Mouse (Mus musculus) embryonic facial prominence, embryonic 11.5 days (tissue): ENCODE measurements around the gene Khdrbs1. TPM values are rescaled to one million over a fixed set of nuclear protein-coding genes. Genes with fewer than 3 reads are reported as not detected.
"Not testable (repeated sequence)": the region's sequence is repeated elsewhere in the genome, so short reads cannot be mapped to it uniquely, and the experiment has no call there.

ENCODE experiments used
- ATAC-seq: fragments of 200-750 bp; cut with Nextera tagmentation; replicated peaks from 2 replicates; pipeline ENCODE4 v1.8.0; 2017; ENCODE audit warnings: low read depth; ENCODE audit not compliant: insufficient number of reproducible peaks, low FRiP score, low TSS enrichment
- DNase-seq: peaks from one replicate; pipeline ENCODE4 v3.0.0-alpha.2; 2015; ENCODE audit warnings: low spot score
- H3K27ac ChIP-seq: fragments of 300-500 bp; sonication (generic); replicated peaks from 2 replicates; pipeline ENCODE4 v1.5.1; 2014; ENCODE audit warnings: mild to moderate bottlenecking, low read depth, low read length, control low read depth
- H3K27me3 ChIP-seq: fragments of 300-500 bp; sonication (generic); 2 replicates; pipeline ENCODE4 v1.6.1; 2014; ENCODE audit warnings: mild to moderate bottlenecking, low read length, moderate library complexity, mixed read lengths; ENCODE audit not compliant: control insufficient read depth, insufficient read depth
- H3K36me3 ChIP-seq: fragments of 300-500 bp; sonication (generic); replicated peaks from 2 replicates; pipeline ENCODE4 v1.6.1; 2014; ENCODE audit warnings: low read depth, mild to moderate bottlenecking, low read length, moderate library complexity, mixed read lengths; ENCODE audit not compliant: control insufficient read depth, insufficient read depth
- H3K4me1 ChIP-seq: fragments of 300-500 bp; sonication (generic); 2 replicates; pipeline ENCODE4 v1.6.1; 2014; ENCODE audit warnings: low read length, mixed read lengths; ENCODE audit not compliant: control insufficient read depth, insufficient read depth
- H3K4me2 ChIP-seq: fragments of 300-500 bp; sonication (generic); 2 replicates; pipeline ENCODE4 v1.6.1; 2014; ENCODE audit warnings: low read depth, mild to moderate bottlenecking, control low read depth, low read length, moderate library complexity
- H3K4me3 ChIP-seq: fragments of 300-500 bp; sonication (generic); 2 replicates; pipeline ENCODE4 v1.5.1; 2014; ENCODE audit warnings: low read depth, low read length, control low read depth
- H3K9ac ChIP-seq: fragments of 300-500 bp; sonication (generic); replicated peaks from 2 replicates; pipeline ENCODE4 v1.6.1; 2014; ENCODE audit warnings: mild to moderate bottlenecking, control low read depth, low read length
- H3K9me3 ChIP-seq: fragments of 300-500 bp; sonication (generic); replicated peaks from 2 replicates; pipeline ENCODE4 v1.6.1; 2016; ENCODE audit warnings: mild to moderate bottlenecking, low read length, inconsistent platforms, mixed read lengths; ENCODE audit not compliant: control insufficient read depth
- whole genome bisulfite sequencing: fragments of 180-500 bp; shearing (Covaris S2); extraction: QIAGEN DNeasy Blood & Tissue Kit; methylation state at CpG from one replicate; pipeline ENCODE4 v1.1.7; 2014; 5-methylcytosine and 5-hydroxymethylcytosine counted together
- polyA plus RNA-seq: library from polyadenylated mRNA; unstranded; fragments of >200 nt; fragmentation: Nextera tagmentation; extraction: Ambion mirVana; gene quantifications from 2 replicates; pipeline ENCODE4 v1.2.1, GENCODE M21; 2014

Khdrbs1 gene
- polyA plus RNA-seq, 1 experiment from 2014 or later = 193 TPM

DNA sequence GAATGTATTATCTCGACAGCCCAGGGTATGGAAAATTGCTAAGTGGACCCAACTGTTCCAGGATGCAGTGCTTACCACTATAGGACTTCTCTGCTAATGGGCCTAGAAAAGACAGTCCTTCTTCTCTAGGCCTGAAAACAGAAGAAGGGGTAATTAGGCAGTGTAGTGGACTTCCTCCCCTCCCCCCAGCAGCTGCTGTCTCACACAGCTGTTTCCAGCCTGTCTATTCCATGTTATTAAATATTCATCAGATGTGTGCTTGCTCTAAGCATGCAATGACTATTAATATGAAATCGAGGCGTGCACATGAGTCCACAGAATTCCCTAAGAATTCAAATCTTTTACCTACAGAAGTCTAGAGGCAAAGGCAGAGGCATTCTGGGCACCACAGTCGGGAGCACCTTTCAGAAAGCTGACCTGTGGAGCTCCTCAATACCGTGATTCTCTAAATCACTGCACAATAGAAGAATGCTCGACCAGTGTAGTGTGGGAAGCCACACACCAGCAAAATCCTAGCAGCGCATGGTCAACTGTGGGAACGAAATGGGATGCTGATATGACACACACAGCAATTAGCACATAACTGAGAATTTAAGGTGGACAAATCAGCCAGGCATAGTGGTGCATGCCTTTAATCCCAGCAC lies 32.5 kb downstream of the Khdrbs1 start:
- no peak overlapping the region for H3K4me3 ChIP-seq
- peaks cover 20% of the 10 kb centered on the region for H3K36me3 ChIP-seq
- DNase-seq (no peak), ATAC-seq (0 out of 2 replicates have a peak, but pooled peaks have one; percentile 30)
- no peak overlapping the region for H3K27ac ChIP-seq
- no peak overlapping the region for H3K4me2 ChIP-seq
- H3K4me1 ChIP-seq = no peaks in the 10 kb centered on the region
- no peak overlapping the region for H3K9ac ChIP-seq
- H3K27me3 ChIP-seq = no peaks in the 10 kb centered on the region
- H3K9me3 ChIP-seq = no peaks in the 10 kb centered on the region
- WGBS = 87% methylated on average over 8 of the region's 8 CpGs

DNA sequence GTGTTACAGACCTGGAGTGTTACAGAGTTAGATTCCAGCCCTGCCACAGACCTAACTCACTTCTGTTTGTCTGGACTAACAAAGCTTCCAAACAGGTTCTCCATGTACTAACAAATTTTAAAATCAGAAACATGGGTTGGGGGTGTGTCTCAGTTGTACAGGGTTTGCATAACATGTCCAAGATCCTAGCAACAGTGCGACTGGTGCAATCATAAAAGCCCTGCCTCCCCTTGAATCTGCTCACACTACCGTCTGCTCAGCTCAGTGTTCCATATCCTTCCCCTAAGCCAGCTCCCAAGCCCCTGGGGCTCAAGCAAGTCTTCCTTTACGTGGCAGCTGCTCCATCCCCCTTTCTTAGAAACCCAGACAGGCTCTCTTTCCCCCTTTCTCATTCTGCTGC lies 35.4 kb downstream of the Khdrbs1 start:
- H3K36me3 ChIP-seq = peaks cover 9% of the 10 kb centered on the region
- H3K4me1 ChIP-seq = no peaks in the 10 kb centered on the region; the same call in 1 of the 2 replicates
- DNase-seq (no peak), ATAC-seq (no peak)
- no peaks in the 10 kb centered on the region for H3K27me3 ChIP-seq
- no peak overlapping the region for H3K4me3 ChIP-seq
- H3K27ac ChIP-seq = no peak overlapping the region
- WGBS = 82% methylated on average over 3 of the region's 3 CpGs
- H3K9ac ChIP-seq = no peak overlapping the region
- no peak overlapping the region for H3K4me2 ChIP-seq
- H3K9me3 ChIP-seq = no peaks in the 10 kb centered on the region

DNA sequence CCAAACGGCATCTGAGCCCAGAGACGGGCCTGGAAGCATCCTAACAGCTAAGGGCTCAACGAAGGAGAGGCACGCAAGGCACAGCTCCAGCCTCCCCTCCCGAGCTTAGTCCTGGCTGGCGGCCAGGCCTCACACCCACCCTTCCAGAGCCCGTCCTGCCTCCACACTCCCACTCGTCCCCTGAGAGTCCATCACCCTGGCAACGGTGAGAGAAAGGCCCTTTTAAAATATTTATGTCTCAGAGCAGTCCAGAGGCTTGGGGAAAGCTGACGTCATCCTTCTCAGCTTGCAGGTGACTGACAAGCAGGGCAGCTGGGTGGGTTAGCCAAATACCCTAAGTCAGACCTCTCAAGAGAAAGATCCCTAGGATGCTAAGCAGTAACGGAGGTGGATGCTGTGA lies 39.6 kb downstream of the Khdrbs1 start:
- no peaks in the 10 kb centered on the region; the same call in none of the 2 replicates for H3K36me3 ChIP-seq
- H3K4me1 ChIP-seq = no peaks in the 10 kb centered on the region; the same call in 1 of the 2 replicates
- DNase-seq = peak; percentile 79
- H3K4me2 ChIP-seq = no peak overlapping the region
- WGBS = 44% methylated on average over 11 of the region's 11 CpGs
- no peaks in the 10 kb centered on the region for H3K27me3 ChIP-seq
- no peaks in the 10 kb centered on the region for H3K9me3 ChIP-seq
- no peak overlapping the region for H3K4me3 ChIP-seq
- H3K9ac ChIP-seq = peak overlapping the region; percentile 22; the same call in 1 of the 2 replicates
- H3K27ac ChIP-seq = peak overlapping the region; percentile 62; the same call in 1 of the 2 replicates
- peak; percentile 87 for ATAC-seq

DNA sequence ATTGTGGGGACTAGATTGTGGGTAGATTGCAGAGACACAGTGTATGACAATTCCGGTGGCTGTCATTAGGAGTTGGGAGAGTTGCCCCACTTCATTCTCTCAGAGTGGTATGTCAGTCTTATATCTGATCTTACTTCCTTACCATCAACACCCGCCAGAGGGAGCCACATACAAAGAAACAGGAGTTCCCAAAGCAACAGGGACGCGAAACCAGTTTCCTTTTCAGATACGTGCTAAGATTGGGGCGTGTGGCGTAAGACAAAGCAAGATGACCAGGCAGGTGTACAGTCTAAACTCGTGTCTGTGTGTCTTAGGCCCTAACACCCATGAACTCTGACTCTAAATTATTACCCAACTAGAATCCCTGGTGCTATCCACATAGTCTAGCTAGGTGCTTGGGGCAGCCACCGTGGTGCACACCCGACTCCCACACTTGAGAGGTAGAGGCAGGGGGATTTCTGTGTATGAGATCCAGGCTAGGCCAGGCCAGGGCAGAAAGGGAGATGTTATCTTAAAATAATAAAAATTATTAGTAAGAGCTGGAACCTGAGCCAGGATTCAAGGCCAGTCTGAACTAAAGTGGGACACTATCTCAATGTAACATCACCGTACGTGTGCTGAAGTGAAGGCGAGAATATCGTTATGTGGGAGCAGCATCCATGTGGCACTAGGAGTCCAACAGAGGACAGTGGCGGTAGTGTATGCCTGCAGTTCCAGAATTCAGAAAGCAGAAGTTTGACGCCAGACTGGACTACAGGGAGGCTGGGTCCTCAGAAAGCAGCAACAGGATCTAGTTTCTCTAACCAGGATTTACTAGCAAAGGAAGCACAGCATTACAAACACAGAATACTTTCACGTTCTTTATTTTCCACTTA lies 40.4 kb downstream of the Khdrbs1 start:
- Histone ChIP-seq H3K4me3 (no peak overlapping the region), H3K9ac (peak overlapping the region; percentile 22; the same call in 1 of the 2 replicates), H3K36me3 (no peaks in the 10 kb centered on the region; the same call in none of the 2 replicates), H3K27me3 (no peaks in the 10 kb centered on the region), H3K4me2 (no peak overlapping the region), H3K27ac (peak overlapping the region; percentile 62), H3K9me3 (no peaks in the 10 kb centered on the region), H3K4me1 (no peaks in the 10 kb centered on the region; the same call in 1 of the 2 replicates)
- ATAC-seq = peak; percentile 42; the same call in 1 of the 2 replicates
- peak; percentile 91 for DNase-seq
- 58% methylated on average over 17 of the region's 17 CpGs for WGBS

DNA sequence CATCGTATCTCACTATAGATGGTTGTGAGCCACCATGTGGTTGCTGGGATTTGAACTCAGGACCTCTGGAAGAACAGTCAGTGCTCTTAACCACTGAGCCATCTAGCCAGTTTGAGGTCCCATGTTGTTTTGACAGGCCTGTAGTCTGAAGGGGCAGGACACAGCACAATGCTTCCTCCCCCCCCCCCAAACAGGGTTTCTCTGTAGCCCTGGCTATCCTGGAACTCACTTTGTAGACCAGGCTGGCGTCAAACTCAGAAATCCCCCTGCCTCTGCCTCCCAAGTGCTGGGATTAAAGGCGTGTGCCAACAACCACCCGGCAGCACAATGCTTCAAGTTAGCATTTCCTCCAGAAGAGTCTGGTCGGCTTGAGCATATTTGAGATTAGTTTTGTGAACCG lies 41.4 kb downstream of the Khdrbs1 start:
- H3K36me3 ChIP-seq, ATAC-seq, H3K4me3 ChIP-seq, H3K4me2 ChIP-seq, H3K9ac ChIP-seq, H3K9me3 ChIP-seq, DNase-seq, H3K27ac ChIP-seq, H3K27me3 ChIP-seq, H3K4me1 ChIP-seq: not testable (repeated sequence)
- WGBS = 91% methylated on average over 6 of the region's 6 CpGs

DNA sequence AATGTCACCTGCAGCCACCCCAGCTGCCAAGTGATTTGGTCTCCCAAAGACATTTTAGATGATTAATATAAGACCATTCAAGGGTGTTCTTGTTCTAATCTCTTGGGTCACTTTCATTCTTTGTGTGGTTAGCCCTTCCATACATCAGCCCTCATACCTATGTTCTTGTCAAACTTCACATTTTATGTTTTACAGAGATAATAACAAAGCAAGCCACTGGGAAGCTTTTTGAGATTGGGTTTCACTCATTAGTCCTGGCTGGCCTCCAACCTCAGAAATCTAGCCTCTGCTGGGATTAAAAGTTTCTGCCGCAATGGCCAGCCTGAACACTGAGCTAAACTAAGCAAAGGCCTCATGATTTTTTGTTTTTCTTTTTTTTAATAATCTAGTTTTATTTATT lies 41.9 kb downstream of the Khdrbs1 start:
- H3K36me3 ChIP-seq = no peaks in the 10 kb centered on the region; the same call in none of the 2 replicates
- H3K9me3 ChIP-seq = no peaks in the 10 kb centered on the region
- no peak overlapping the region for H3K4me2 ChIP-seq
- peaks cover 5% of the 10 kb centered on the region for H3K4me1 ChIP-seq
- DNase-seq = no peak
- no peaks in the 10 kb centered on the region for H3K27me3 ChIP-seq
- H3K4me3 ChIP-seq = no peak overlapping the region
- H3K9ac ChIP-seq = no peak overlapping the region
- H3K27ac ChIP-seq = no peak overlapping the region
- ATAC-seq = no peak
- WGBS = 76% methylated on average over 1 of the region's 1 CpGs

DNA sequence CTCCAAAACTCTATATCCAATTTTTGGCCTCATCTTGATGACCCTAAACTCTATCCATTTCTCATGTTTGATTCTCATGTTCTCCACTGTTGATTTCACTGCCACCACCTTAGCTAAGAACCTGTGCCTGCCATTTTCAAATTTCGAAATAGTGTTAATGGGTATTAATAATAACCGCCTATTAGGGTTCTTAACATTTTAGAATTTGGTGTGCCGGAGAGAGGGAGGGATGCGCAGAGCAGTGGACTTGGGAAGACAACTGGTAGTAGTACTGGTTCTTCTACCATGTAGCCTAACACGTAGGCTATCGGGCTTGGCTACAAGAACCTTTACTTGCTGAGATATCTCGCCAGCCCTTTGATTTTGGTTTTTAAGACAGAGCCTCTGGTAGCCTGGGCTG lies 44.9 kb downstream of the Khdrbs1 start:
- Histone ChIP-seq H3K36me3 (peaks cover 4% of the 10 kb centered on the region), H3K27ac (peak overlapping the region; percentile 78), H3K9ac (peak overlapping the region; percentile 80), H3K4me3 (no peak overlapping the region; the same call in 1 of the 2 replicates), H3K27me3 (no peaks in the 10 kb centered on the region), H3K4me1 (peaks cover 5% of the 10 kb centered on the region), H3K9me3 (no peaks in the 10 kb centered on the region), H3K4me2 (peak overlapping the region; percentile 45)
- DNase-seq = no peak
- 81% methylated on average over 7 of the region's 7 CpGs for WGBS
- no peak for ATAC-seq
